Mouse (Mus musculus) cerebellum, adult 2 months (tissue): ENCODE results near the gene Sema5b.

Source experiments
- CTCF ChIP-seq: fragments of 200-500 bp; IDR thresholded peaks from 2 replicates; pipeline ENCODE4 v1.5.1; 2011; ENCODE audit warnings: low read depth, mild to moderate bottlenecking, control low read depth, low read length, moderate library complexity, borderline replicate concordance; ENCODE audit not compliant: insufficient read depth
- POLR2A ChIP-seq: fragments of 200-500 bp; IDR thresholded peaks from 2 replicates; pipeline ENCODE4 v1.6.1; 2011; ENCODE audit warnings: low read length, control low read depth, borderline replicate concordance; ENCODE audit not compliant: insufficient read depth

DNA sequence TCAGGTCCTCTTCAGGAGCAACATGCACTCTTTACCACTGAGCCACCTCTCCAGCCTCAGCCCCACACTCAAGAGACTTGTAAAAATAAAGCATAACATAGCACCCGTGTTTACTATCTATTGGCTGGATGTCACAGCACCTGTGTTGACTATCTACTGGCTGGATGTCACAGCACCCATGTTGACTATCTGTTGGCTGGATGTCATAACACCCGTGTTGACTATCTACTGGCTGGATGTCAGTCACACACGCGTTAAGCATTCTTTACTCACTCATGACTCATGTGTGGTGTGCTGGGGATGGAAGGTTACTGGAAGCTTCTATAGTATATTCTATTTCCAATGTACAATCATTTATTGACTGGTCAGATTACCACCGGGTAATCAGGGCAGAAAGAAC, 166.1 kb downstream of the Sema5b start:
- TF ChIP-seq CTCF (no peak), POLR2A (no peak)
